Mouse (Mus musculus) mature B cell (primary cell): ENCODE data around the gene Zfp786.
"Not testable (repeated sequence)": the region's sequence is repeated elsewhere in the genome, so short reads cannot be mapped to it uniquely, and the experiment has no call there.

Experiments
- in situ Hi-C: fragments of 300-500 bp; cut with MboI; formaldehyde crosslinking; loops from 2 replicates; pipeline ENCODE4 v1.14.3; 2019

Zfp786 gene

DNA sequence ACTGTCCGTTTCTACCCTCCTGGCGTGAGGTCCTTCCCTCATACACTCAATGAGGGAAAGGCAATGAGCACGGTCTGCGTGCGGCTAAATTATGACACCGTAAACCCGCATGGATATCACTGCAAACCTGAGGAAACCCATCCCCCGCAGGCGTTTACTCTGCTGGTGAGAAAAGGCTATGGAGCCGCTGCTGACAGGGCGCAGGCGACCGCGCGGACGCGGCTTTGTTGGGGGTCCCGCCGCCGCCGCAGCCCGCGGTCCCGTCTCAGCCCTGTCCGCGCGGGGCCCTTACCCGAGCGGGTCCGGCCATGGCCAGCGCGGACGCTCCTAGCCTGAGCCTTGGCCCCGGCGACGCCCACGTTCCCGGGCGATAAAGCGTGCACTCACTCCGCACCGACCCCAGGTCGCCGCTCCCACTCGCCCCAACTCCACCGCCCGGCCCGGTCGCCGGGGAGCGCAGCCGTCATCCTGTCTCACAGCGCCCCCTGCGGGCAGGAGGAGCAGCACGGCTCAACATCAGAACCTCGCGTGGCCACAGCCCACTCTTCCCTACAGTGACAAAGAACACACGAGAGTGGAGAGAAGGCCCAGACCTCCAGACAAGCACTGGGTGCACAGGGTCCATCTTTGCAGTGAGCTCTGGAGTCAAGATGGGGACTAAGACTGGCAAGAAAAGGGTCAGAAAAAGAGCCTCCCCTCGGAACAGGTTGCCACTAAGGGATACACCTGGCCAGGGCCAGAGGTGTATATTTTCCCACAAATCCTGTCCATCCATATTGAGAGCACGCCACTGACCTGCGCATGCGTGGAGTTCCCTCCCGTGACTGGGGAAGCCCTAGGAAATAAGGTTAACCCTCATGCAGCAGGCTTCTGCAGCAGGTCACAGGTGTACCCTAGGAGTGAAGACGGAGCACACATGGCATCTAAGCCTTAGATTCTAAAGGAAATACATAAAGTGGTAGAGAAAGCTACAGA, at the start of gene Zfp786:
Zfp786 (minus strand) TSS at position 764 of the 975 bp plus-strand sequence.
- in situ Hi-C loops, result loop anchor here (10.0 kb wide), 1 partner anchor 46 kb away; no protein-coding TSS in a partner anchor

DNA sequence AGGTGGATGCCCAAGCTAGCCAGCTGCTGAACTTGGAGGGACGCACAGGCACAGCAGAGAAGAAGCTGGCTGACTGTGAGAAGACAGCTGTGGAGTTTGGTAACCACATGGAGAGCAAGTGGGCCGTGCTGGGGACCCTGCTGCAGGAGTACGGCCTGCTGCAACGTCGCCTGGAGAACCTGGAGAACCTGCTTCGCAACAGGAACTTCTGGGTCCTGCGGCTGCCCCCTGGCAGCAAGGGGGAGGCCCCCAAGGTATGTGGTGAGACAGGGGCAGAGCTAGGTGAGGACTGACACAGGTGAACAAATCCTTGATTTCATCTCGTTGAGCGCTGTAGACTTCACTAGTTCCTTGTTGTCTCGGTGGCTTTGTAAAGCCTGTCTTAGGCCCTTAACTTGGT, 49.5 kb upstream of the Zfp786 start:
- in situ Hi-C loops, result no loop called here

DNA sequence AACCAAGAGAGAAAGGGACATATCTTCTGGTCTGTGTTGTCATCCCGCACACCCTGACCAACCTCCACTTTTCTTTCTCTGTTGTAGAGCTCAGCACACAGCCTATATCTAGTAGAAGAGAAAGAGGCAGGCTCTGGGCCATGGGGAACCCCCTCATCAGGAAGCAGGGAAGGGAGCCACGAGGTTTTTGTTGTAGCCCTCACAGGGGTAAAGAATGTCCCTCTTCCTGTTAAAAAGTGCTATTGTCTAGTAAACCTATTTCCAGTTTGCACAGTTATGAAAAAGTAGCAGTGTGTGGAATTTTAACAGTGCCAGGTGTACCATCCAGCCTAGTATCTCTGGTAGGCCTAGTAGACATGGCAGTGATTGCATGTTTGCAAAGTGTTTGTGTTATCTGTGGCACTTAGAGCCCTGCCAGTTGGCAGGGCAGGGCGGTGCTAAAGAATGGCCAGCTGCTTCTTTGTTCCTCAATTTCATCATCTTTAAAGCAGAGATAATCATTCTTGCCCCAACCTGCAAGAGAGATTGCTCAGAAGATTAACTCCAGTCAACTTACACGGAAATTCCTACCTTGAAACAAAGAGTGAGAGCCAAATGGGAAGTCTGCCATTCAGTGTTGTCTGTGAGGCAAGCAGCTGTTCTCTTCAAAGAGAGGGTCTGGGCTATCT, 48.5 kb upstream of the Zfp786 start:
- in situ Hi-C loops, result no loop called here

GRCm38 (mm10) chr6:47878593-47878992, 47.9 kb upstream of the Zfp786 start:
- in situ Hi-C loops, result no loop called here

DNA sequence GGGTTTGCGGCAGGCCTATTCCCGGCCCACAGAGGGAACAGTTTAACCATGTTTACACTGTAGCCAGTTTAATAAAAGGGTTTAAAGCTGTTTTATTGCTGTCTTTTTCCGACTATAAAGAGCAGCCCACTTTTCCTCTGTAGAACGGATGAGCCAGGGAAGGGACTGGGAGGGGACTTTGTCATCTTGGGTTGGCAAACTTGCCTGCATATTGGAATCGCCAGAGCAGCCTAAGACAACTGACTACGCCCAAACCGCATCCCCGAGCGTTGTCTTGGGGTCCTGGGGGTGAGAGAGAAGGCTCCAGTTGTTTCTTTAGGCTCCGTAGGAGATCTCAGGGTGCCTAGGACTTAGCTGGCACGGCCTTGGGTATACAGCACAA, 47.5 kb upstream of the Zfp786 start:
- in situ Hi-C loops, result no loop called here

- in situ Hi-C loops, result no loop called here
Measured at GRCm38 (mm10) chr6:47877461-47878132, 46.9 kb upstream of the Zfp786 start.

DNA sequence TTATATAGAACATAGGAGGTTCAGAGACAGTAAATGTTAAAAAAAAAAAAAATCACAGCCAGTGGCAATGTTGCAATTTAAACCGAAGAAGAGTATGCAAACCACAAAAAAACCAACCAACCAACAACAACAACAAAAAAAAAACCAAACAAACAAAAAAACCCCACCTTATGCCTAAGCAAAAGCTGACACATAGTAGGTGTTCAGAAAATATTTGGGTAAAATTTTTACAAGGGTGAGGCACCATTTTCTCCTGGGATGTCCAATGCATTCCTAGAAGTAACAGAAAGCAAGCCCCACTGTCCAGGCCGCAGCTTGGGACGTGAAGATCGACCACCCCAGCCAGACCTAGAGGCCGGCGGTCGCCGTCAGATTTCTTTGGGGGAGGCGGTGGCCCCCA, 46.4 kb upstream of the Zfp786 start, which contains the start of gene Zfp282:
Zfp282 (plus strand) TSS at position 147 of the 400 bp plus-strand sequence.
- in situ Hi-C loops, result no loop called here

GRCm38 (mm10) chr6:47872266-47872665, 41.6 kb upstream of the Zfp786 start:
- in situ Hi-C loops, result no loop called here

- in situ Hi-C loops, result not testable (repeated sequence)
Measured at GRCm38 (mm10) chr6:47857729-47858128, 27.1 kb upstream of the Zfp786 start.

DNA sequence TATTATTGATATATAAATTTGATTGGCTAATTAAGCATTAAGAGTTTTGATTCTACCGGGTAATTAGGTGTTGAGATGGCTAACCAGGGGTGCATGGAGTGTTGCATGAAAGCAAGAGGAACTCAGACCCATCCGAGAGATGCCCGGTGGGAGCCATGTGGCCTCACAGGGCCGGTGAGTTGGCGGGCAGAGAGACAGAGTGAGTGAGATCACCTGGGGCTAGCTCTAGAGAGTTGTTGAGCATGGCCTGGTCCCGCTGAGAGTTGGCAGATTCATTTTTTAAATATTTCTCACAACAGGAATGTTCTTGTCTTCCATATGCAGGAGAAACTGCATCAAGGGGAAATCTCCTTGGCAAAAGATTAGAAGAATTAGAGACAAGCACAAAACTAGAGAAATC, 26.6 kb upstream of the Zfp786 start:
- in situ Hi-C loops, result no loop called here

DNA sequence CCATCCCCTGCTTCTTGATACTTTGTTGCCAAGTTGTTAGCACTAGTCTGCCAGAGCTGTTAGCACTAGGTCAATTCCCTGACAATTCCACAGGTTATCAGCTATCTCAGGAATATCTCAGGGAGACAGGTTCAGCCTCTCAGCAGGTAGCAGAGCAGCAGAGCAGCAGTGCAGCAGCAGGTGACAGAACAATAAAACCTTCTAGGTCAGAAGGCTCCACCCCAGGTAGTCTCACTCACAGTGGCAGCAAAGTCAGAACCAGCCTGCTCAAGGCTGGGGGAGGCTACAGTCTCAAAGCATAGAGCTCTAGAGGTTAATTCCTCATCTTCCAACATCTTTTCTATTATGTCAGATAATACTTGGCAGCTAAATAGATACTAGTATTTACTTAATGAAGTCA, 15.1 kb upstream of the Zfp786 start:
- in situ Hi-C loops, result no loop called here

DNA sequence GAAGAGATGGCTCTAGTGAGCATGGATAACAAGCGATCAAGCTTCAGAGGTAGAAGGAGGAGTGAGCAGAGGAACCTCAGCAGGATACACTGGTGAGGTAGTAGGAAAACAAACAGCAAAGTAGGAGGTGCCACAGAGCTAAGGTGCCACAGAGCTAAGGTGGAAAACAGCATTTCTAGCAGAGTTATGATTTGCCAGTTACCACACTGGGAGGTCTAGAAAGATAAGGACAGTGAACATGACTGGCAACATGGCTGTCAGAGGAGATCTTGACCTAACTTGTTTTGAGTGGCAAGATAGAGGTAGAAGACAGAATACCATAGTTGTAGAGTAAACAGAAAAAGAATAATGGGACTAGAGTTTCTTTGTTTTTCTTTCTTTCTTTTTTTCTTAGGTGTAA, 11.7 kb upstream of the Zfp786 start:
- in situ Hi-C loops, result no loop called here

DNA sequence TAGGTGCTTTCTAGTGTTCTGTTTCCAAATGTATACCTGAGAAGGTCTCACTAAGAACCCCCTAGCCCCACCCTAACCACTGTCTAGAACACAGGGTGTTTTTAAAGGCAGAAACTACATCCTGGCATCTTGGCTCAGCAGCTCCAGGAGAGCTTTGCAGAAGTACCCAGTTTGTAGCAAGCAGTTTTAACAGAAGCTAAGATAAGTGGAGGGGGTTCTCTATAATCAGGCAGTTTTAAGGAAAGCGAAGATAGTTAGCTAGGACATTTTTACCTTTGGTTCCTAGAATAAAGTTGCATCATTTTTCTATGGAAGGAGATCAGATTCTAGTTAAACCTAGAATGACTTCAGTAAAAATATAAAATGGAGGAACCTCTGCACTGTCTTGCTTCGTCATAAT, 11.2 kb upstream of the Zfp786 start:
- in situ Hi-C loops, result no loop called here

DNA sequence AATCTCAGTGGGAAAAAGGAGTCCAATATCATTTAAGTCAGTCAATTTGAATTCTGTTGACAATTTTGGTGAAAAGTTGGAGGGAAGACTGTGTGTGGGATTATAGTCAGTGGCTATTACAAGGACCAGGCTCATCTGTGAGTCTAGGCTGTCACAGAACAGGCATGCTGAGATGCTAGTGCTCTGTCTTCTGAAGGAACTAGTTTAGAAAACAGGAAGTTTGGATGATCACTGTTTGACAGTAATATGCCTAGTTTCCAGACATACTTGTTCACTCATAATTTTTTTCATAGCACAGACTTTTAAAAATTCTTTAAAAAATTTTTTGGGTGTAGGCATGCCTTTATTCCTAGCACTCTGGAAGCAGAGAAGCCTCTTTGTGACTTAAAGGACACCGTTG, 10.4 kb upstream of the Zfp786 start:
- in situ Hi-C loops, result no loop called here

DNA sequence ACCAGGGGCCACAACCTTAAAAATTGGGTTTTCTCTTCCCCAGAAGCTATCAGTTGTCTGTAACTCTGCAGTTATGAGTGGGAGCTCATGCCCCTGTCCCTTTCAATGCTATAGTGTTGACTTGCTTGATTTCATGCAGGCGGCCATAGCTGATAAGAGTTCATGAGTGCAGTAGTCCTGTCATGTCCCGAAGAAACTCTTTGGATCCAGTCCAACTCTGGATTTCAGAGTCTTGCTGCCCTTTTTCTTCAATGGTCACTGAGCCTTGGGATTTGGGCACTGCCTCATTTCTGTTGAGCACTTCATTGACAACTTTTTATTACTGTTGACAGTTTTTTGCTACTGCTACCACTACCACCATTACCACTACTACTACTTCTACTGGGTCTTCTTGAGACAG, 7.0 kb upstream of the Zfp786 start:
- in situ Hi-C loops, result loop anchor here (10.0 kb wide), 1 partner anchor 53 kb away; no protein-coding TSS in a partner anchor

- in situ Hi-C loops, result loop anchor here (10.0 kb wide), 1 partner anchor 51 kb away; no protein-coding TSS in a partner anchor
Measured at GRCm38 (mm10) chr6:47835984-47836521, 5.4 kb upstream of the Zfp786 start.

DNA sequence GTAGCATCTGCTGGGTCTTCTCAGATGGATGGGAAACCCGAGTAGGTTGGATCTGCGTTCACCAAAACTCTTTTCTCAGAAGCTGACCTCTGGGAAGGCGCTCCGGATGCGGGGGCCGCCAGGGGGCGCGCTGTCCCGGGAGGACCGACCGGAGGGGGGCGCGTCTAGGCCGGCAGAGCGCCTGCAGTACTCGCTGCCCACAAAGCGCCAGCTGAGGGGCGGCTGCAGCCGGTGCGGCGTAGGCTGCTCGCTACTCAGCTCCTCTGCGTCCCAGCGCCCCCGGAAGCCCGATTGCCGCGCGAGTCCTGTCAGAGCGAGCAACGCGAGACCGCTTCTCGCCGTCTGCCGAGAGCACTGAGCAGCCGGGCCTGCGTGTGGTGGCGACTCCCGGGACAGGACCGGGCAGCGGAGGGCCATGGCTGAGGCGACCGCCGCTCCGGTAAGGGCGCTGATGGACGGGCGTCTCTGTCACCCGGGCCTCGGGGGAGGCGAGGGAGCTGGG, 4.9 kb upstream of the Zfp786 start, which contains the start of gene Zfp398:
Zfp398 (plus strand) TSS at position 180 of the 502 bp plus-strand sequence.
- in situ Hi-C loops, result loop anchor here (10.0 kb wide), 1 partner anchor 51 kb away; no protein-coding TSS in a partner anchor

DNA sequence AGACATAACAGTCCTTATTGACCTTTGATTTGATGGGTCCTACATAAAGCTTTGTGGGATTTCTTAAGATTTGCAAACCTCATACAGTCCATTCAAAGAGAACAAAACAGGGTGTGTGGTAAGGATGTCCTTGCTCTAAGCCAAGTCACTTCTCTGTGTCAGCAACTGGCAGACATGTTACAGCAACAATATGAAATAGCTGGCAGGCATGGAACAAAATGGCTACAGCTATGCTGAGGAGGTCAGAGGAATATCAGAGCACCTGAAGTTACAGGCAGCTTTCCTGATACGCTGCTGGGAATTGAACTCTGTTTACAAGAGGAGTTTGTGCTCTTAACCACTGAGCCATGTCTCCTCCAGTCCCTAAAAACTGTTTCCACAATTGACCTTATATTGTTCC, 1.6 kb upstream of the Zfp786 start:
- in situ Hi-C loops, result loop anchor here (10.0 kb wide), 1 partner anchor 47 kb away; no protein-coding TSS in a partner anchor

GRCm38 (mm10) chr6:47828950-47829349, 1.7 kb downstream of the Zfp786 start:
- in situ Hi-C loops, result no loop called here

- in situ Hi-C loops, result no loop called here
Measured at GRCm38 (mm10) chr6:47827462-47827861, 3.2 kb downstream of the Zfp786 start.

DNA sequence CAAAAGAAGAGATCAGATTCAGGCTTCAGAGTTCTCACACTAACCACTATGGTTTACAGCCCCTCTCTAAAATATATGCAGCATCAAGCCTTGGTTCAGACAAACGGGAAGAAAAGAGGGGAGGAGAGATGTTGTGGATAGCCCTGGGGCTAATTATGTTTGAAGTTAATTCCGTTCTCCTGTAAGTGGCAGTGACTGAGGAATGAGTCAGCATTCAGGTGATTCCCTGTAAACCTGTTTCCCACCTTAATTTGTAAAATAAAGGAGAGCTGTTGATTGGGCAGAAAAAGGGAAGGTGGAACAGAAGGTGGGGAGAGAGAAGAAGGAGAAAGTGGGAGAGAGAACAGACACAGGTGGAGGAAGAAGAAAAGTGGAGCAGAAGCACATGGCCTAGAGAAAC, 6.4 kb downstream of the Zfp786 start:
- in situ Hi-C loops, result no loop called here
